Mouse (Mus musculus) CH12.LX (cell line): ENCODE measurements around the gene Mllt10. TPM values are rescaled to one million over a fixed set of nuclear protein-coding genes. Genes with fewer than 3 reads are reported as not detected.

Source experiments
- DNase-seq: peaks from one replicate; pipeline ENCODE4 v3.0.0-alpha.2; 2013; ENCODE audit errors: extremely low read depth
- H3K27ac ChIP-seq: 2 replicates; pipeline ENCODE4 v1.5.1; 2012; ENCODE audit warnings: low read depth, mild to moderate bottlenecking, control low read depth, moderate library complexity; ENCODE audit not compliant: insufficient read depth
- H3K27me3 ChIP-seq: replicated peaks from 2 replicates; pipeline ENCODE3; 2012; ENCODE audit warnings: inconsistent platforms
- H3K36me3 ChIP-seq, 2 experiments: replicated peaks in 1 of 2; 2 replicates each; pipeline versions ENCODE3 to v1.6.1; 2012; ENCODE audit warnings: inconsistent platforms in 1 of 2, low read length in 1 of 2, mild to moderate bottlenecking in 1 of 2, mixed read lengths in 1 of 2, moderate library complexity in 1 of 2; ENCODE audit not compliant: control insufficient read depth in 1 of 2, insufficient read depth in 1 of 2
- H3K4me1 ChIP-seq, 2 experiments: 2 replicates each; pipeline ENCODE4 v1.6.1; 2012; ENCODE audit warnings: inconsistent platforms in 1 of 2, moderate library complexity in 1 of 2; ENCODE audit not compliant: insufficient read depth in 2 of 2, control insufficient read depth in 1 of 2
- H3K4me2 ChIP-seq: 2 replicates; pipeline ENCODE4 v1.6.1; 2012; ENCODE audit warnings: low read depth, mild to moderate bottlenecking, control low read depth; ENCODE audit not compliant: poor library complexity, insufficient read depth, severe bottlenecking
- H3K4me3 ChIP-seq, 3 experiments: fragments of 150-350 bp in 1 of 3; sonication (generic) in 1 of 3; replicated peaks in 1 of 3; 2 replicates each; pipeline versions ENCODE3 to v1.5.1; 2011 to 2012; ENCODE audit warnings: low read depth in 2 of 3, low read length in 2 of 3, mild to moderate bottlenecking in 2 of 3, moderate library complexity in 2 of 3, control low read depth in 1 of 3, improper control_type of control experiment in 1 of 3, inconsistent platforms in 1 of 3, mixed read lengths in 1 of 3; ENCODE audit not compliant: poor library complexity in 1 of 3
- H3K79me2 ChIP-seq: replicated peaks from 2 replicates; pipeline ENCODE4 v1.6.1; 2012; ENCODE audit warnings: mild to moderate bottlenecking, moderate library complexity; ENCODE audit not compliant: control insufficient read depth, poor library complexity, insufficient read depth, severe bottlenecking; ENCODE audit errors: extremely low read depth
- H3K9ac ChIP-seq: 2 replicates; pipeline ENCODE4 v1.6.1; 2012; ENCODE audit warnings: low read depth, mild to moderate bottlenecking, control low read depth, moderate library complexity; ENCODE audit not compliant: insufficient read depth
- H3K9me3 ChIP-seq: replicated peaks from 2 replicates; pipeline ENCODE3; 2012; ENCODE audit warnings: low read length, inconsistent platforms, mixed read lengths
- BHLHE40 ChIP-seq: IDR thresholded peaks from 2 replicates; pipeline ENCODE4 v1.6.1; 2011; ENCODE audit warnings: mild to moderate bottlenecking, low read depth, low read length, improper control_type of control experiment
- CHD1 ChIP-seq: IDR thresholded peaks from 2 replicates; pipeline ENCODE4 v1.6.1; 2012; ENCODE audit warnings: low read depth, low read length, improper control_type of control experiment, inconsistent platforms
- E2F4 ChIP-seq: IDR thresholded peaks from 2 replicates; pipeline ENCODE4 v1.6.1; 2011; ENCODE audit warnings: low read depth, low read length, improper control_type of control experiment; ENCODE audit not compliant: insufficient replicate concordance
- ELF1 ChIP-seq: IDR thresholded peaks from 2 replicates; pipeline ENCODE4 v1.6.1; 2014; ENCODE audit warnings: low read depth, mild to moderate bottlenecking, inconsistent platforms, low read length, improper control_type of control experiment
- EP300 ChIP-seq: IDR thresholded peaks from 2 replicates; pipeline ENCODE4 v1.6.1; 2011; ENCODE audit warnings: low read length, improper control_type of control experiment
- ETS1 ChIP-seq: conservative IDR thresholded peaks from 2 replicates; pipeline ENCODE4 v1.6.1; 2012; ENCODE audit warnings: low read depth, mild to moderate bottlenecking, inconsistent platforms, low read length, improper control_type of control experiment, moderate library complexity
- HCFC1 ChIP-seq: IDR thresholded peaks from 2 replicates; pipeline ENCODE4 v1.6.1; 2012; ENCODE audit warnings: low read depth, mild to moderate bottlenecking, inconsistent platforms, low read length, improper control_type of control experiment
- IRF4 ChIP-seq: IDR thresholded peaks from 2 replicates; pipeline ENCODE4 v1.6.1; 2014; ENCODE audit warnings: low read depth, mild to moderate bottlenecking, inconsistent platforms, low read length, improper control_type of control experiment
- JUN ChIP-seq: IDR thresholded peaks from 2 replicates; pipeline ENCODE4 v1.6.1; 2011; ENCODE audit warnings: low read depth, mild to moderate bottlenecking, low read length, improper control_type of control experiment, moderate library complexity; ENCODE audit not compliant: insufficient read depth
- JUND ChIP-seq: conservative IDR thresholded peaks from 2 replicates; pipeline ENCODE4 v1.6.1; 2011; ENCODE audit warnings: low read depth, low read length, improper control_type of control experiment
- MAFK ChIP-seq: IDR thresholded peaks from 2 replicates; pipeline ENCODE4 v1.6.1; 2011; ENCODE audit warnings: low read length, improper control_type of control experiment; ENCODE audit not compliant: insufficient replicate concordance
- MAX ChIP-seq: IDR thresholded peaks from 2 replicates; pipeline ENCODE4 v1.6.1; 2011; ENCODE audit warnings: low read length, improper control_type of control experiment
- MAZ ChIP-seq: IDR thresholded peaks from 2 replicates; pipeline ENCODE4 v1.6.1; 2012; ENCODE audit warnings: low read depth, mild to moderate bottlenecking, inconsistent platforms, low read length, improper control_type of control experiment, moderate library complexity
- NRF1 ChIP-seq: IDR thresholded peaks from 2 replicates; pipeline ENCODE4 v1.6.1; 2014; ENCODE audit warnings: low read depth, mild to moderate bottlenecking, inconsistent platforms, low read length, improper control_type of control experiment, moderate library complexity
- PAX5 ChIP-seq: IDR thresholded peaks from 2 replicates; pipeline ENCODE4 v1.6.1; 2012; ENCODE audit warnings: low read length, inconsistent platforms, mixed read lengths
- RCOR1 ChIP-seq: conservative IDR thresholded peaks from 2 replicates; pipeline ENCODE4 v1.6.1; 2012; ENCODE audit warnings: low read depth, mild to moderate bottlenecking, inconsistent platforms, low read length, improper control_type of control experiment
- SIN3A ChIP-seq: IDR thresholded peaks from 2 replicates; pipeline ENCODE4 v1.6.1; 2012; ENCODE audit warnings: low read length, improper control_type of control experiment, inconsistent platforms
- TBP ChIP-seq: conservative IDR thresholded peaks from 2 replicates; pipeline ENCODE4 v1.6.1; 2011; ENCODE audit warnings: low read depth, low read length, improper control_type of control experiment
- TCF12 ChIP-seq: IDR thresholded peaks from 2 replicates; pipeline ENCODE4 v1.6.1; 2014; ENCODE audit warnings: low read depth, mild to moderate bottlenecking, inconsistent platforms, low read length, improper control_type of control experiment
- UBTF ChIP-seq: IDR thresholded peaks from 2 replicates; pipeline ENCODE4 v1.6.1; 2012; ENCODE audit warnings: low read depth, mild to moderate bottlenecking, inconsistent platforms, low read length, improper control_type of control experiment, moderate library complexity
- USF1 ChIP-seq: IDR thresholded peaks from 2 replicates; pipeline ENCODE4 v1.6.1; 2014; ENCODE audit warnings: low read depth, mild to moderate bottlenecking, inconsistent platforms, low read length, improper control_type of control experiment
- ZC3H11A ChIP-seq: IDR thresholded peaks from 2 replicates; pipeline ENCODE4 v1.6.1; 2012; ENCODE audit warnings: low read depth, mild to moderate bottlenecking, inconsistent platforms, low read length, improper control_type of control experiment
- ZKSCAN1 ChIP-seq: IDR thresholded peaks from 2 replicates; pipeline ENCODE4 v1.6.1; 2012; ENCODE audit warnings: low read depth, inconsistent platforms, low read length, improper control_type of control experiment, borderline replicate concordance
- dilution Hi-C: fragments of 300-500 bp; cut with MboI; formaldehyde crosslinking; loops from 2 replicates; pipeline ENCODE4 v1.14.3; 2020; ENCODE audit warnings: low sequenced_read_pairs; ENCODE audit not compliant: extremely low pct_unique_long_range_greater_than_20kb, extremely low pct_ligation_motif_present
- in situ Hi-C: fragments of 300-500 bp; cut with MboI; formaldehyde crosslinking; loops from 3 replicates; pipeline ENCODE4 v1.14.3; 2019; ENCODE audit warnings: low sequenced_read_pairs, low pct_ligation_motif_present, low pct_unique_long_range_greater_than_20kb, mixed read lengths
- polyA plus RNA-seq: library from polyadenylated mRNA; unstranded; fragments of >175 nt; gene quantifications from 2 replicates; pipeline ENCODE4 v1.2.1, GENCODE M21; 2012; ENCODE audit warnings: low read depth; ENCODE audit not compliant: insufficient read length
- total RNA-seq, 2 experiments: library from RNA; depleted of rRNA; stranded (reverse); fragments of 300-350 nt in 1 of 2; fragments of >200 nt in 1 of 2; gene quantifications; 2 replicates each; pipeline ENCODE4 v1.2.3; 2012 to 2014

Mllt10 gene
- total and polyA plus RNA-seq, 3 experiments, result 22.0 to 39.2 (median 27.2) TPM

DNA sequence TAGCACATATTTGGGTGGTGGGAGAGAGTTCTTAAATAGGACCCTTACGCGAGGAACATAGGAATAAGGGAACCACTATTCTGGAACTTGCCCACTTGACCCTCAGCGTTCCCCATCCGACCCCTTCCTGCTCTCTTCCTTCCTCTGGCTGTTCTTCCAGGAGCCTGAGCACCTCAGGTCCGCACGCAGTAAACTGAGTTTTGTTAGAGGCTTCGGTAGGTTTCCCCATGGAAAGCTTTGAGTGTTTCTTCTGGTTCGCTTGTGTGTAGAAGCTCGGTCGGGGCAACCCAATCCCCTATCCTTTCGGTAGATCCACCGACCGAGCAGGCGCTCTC lies 29.3 kb upstream of the Mllt10 start:
- Histone ChIP-seq H3K36me3 (no peaks in the 10 kb centered on the region), H3K9ac (no peak overlapping the region), H3K27me3 (no peaks in the 10 kb centered on the region)
- TF ChIP-seq NRF1 (no peak), EP300 (no peak), RCOR1 (no peak), ZKSCAN1 (no peak), CHD1 (no peak), MAFK (no peak), ELF1 (no peak), MAX (no peak), ZC3H11A (no peak), E2F4 (no peak), UBTF (no peak), PAX5 (no peak), SIN3A (no peak), USF1 (no peak), TBP (no peak), MAZ (no peak), JUN (no peak), JUND (no peak)
- TF ChIP-seq, all 38 proteins: peak for 0
- Histone ChIP-seq H3K4me2 (no peak overlapping the region), H3K4me3 (no peak overlapping the region), H3K4me1 (peaks cover 4 to 21% of the 10 kb centered on the region in 2 experiments), H3K79me2 (no peaks in the 10 kb centered on the region), H3K9me3 (no peaks in the 10 kb centered on the region), H3K27ac (no peak overlapping the region)
- dilution Hi-C loops, result no loop called here
- in situ Hi-C loops, result loop anchor here (5.0 to 25.0 kb wide), 3 partner anchors 182 to 662 kb away; partner anchors contain the start of genes Bmi1 and Spag6
- DNase-seq, result no peak

DNA sequence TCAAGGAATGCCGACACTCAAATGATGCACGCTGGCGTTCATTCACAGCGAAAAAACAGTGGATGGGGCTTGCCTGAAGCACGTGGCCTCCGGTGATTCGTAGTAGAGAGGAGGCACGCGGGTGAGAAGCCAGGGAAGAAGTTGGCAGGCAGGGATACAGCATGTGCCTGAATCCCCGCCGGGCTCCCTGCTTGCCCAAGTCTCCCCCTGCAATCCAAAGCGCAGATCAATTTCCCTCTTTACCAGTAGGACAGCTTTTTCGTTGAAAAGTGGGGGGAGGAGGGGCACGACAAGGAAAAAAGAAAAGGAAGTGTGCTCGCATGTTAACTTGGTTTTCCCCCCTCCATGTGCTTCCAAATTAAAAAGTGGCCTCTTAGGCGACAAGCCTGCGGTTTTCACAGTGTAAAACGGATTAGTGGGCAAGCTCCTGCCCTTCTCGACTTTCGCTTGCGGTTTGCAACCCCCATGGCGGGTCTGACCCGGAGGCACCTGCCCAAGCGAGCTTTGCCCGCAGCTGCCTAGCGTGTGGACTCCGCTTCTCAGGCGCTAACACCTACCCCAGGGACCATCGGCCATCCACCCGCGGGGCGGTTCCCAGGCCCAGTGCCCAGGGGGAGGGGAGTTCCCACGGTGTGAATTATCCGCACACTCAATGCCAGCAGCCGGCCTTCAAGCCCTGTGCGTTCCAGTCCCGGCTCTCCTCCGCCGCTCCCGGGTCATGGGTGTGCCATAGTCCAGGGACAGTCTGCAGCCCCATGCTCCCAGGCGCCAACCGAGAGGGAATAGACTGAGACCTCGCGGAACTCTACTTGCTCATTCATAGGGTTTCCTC lies 28.7 kb upstream of the Mllt10 start:
- TF ChIP-seq HCFC1 (no peak), BHLHE40 (peak; percentile 66), PAX5 (no peak), MAX (0 out of 2 replicates have a peak, but pooled peaks have one; percentile 4), IRF4 (peak; percentile 17; the same call in 1 of the 2 replicates), SIN3A (peak; percentile 52; the same call in 1 of the 2 replicates), E2F4 (no peak), ETS1 (peak; percentile 18; the same call in 1 of the 2 replicates), MAFK (peak; percentile 44; the same call in 1 of the 2 replicates), TCF12 (peak; percentile 54; the same call in 1 of the 2 replicates)
- Histone ChIP-seq H3K79me2 (no peaks in the 10 kb centered on the region), H3K4me2 (peak overlapping the region; percentile 80), H3K36me3 (no peaks in the 10 kb centered on the region), H3K4me1 (peaks cover 4 to 21% of the 10 kb centered on the region in 2 experiments), H3K27ac (no peak overlapping the region), H3K27me3 (no peaks in the 10 kb centered on the region), H3K4me3 (peak overlapping the region; percentile 40 to 71 (median 68)), H3K9me3 (no peaks in the 10 kb centered on the region), H3K9ac (peak overlapping the region; percentile 55; the same call in 1 of the 2 replicates)
- in situ Hi-C loops (loop anchor here (5.0 to 25.0 kb wide), 3 partner anchors 181 to 661 kb away; partner anchors contain the start of genes Bmi1 and Spag6), dilution Hi-C loops (no loop called here)
- DNase-seq, result peak; percentile 25
